In the genomic region with DNA sequence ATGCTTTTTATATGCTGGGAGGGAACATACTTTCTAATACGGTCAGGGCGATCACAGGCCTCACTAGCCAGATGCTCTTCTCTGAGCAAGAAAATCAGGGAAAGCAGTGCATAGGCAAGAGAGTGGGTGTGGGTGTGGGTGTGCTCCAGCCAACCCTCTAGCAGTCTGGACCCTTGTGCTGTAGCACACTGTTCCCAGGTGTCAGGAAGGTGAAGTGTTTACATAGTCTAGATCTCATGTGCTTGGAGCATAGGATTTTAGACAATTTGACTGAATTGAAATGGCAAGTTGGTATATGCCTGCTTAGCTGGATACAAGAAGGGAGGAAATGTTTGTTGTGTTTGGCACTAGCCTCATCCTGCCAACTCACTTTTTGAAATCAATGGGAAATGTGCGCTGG, we compare ENCODE assay signal across 30 mouse cellular contexts. TPM values are rescaled to one million over a fixed set of nuclear protein-coding genes. Genes with fewer than 3 reads are reported as not detected.
A peak's percentile ranks its signal among the peaks of the same experiment; 100 is the strongest.
DNase-seq lines count a peak whose midpoint lies in the region; ATAC-seq and TF ChIP-seq lines count a peak whose summit lies in the region.
"Had no signal": no experiment of that assay in that cellular context is flagged by ENCODE, and none has a peak within 500 bp of the region (broad histone marks: within the 10 kb centered on the region; RNA-seq: fewer than 3 reads in every experiment).

No protein-coding gene starts in this region.

- ATAC-seq in heart, embryonic 11.5 days (replicated peaks; ENCODE audit: insufficient number of reproducible peaks, low FRiP score, low TSS enrichment) = no peak
- no peak for ATAC-seq in heart, embryonic 16.5 days (replicated peaks; ENCODE audit: extremely low read depth, insufficient read depth, low FRiP score)
- ATAC-seq: CD4-positive, CD25-positive, alpha-beta regulatory T cell, adult 4 months; forebrain, embryonic 13.5 days; forebrain, embryonic 16.5 days; intestine, postnatal 0 days had no signal

- H3K27me3 ChIP-seq in heart, embryonic 11.5 days (ENCODE audit: control insufficient read depth, insufficient read depth, low read length) = no peaks in the 10 kb centered on the region
- H3K27me3 ChIP-seq in heart, embryonic 10.5 days (ENCODE audit: insufficient read depth, poor library complexity, severe bottlenecking) = no peaks in the 10 kb centered on the region
- no peaks in the 10 kb centered on the region for H3K27me3 ChIP-seq in heart, embryonic 16.5 days (ENCODE audit: control insufficient read depth, insufficient read depth, low read length)
- H3K27me3 ChIP-seq: embryonic facial prominence, embryonic 13.5 days; forebrain, embryonic 13.5 days; hindbrain, embryonic 12.5 days; hindbrain, embryonic 15.5 days had no signal

- no peak for TF ChIP-seq POLR2A in lung, adult 2 months (IDR thresholded peaks at IDR 0.05; ENCODE audit: borderline replicate concordance, extremely low read depth, low read depth, low read length)

- DNase-seq in heart, embryonic 10.5 days (ENCODE audit: low spot score) = no peak
- DNase-seq in heart, postnatal 4 days = no peak
- peak; percentile 1 for DNase-seq in lung, postnatal 25 days (ENCODE audit: low spot score)
- no peak for DNase-seq in lung, adult 2 months
- DNase-seq: adrenal gland, adult 2 months; adrenal gland, postnatal 14 days; cerebellum, adult 11 months; cerebellum, adult 2 months; cerebellum, adult 9-11 months; cerebellum, postnatal 25 days; gastrocnemius, postnatal 10 days; gastrocnemius, postnatal 36 days had no signal

- no peak overlapping the region for H3K4me2 ChIP-seq in heart, embryonic 11.5 days
- no peak overlapping the region for H3K4me2 ChIP-seq in heart, embryonic 16.5 days (ENCODE audit: low read depth, low read length)
- H3K4me2 ChIP-seq: embryonic facial prominence, embryonic 13.5 days; forebrain, embryonic 13.5 days; hindbrain, embryonic 12.5 days; hindbrain, embryonic 15.5 days had no signal

- TF ChIP-seq CTCF in lung, adult 2 months (IDR thresholded peaks at IDR 0.05; ENCODE audit: insufficient read depth, low read length) = no peak

- 0 out of 2 replicates have a peak overlapping the region, but pooled peaks have one; percentile 55 for H3K27ac ChIP-seq in heart, embryonic 11.5 days (ENCODE audit: low read depth, low read length)
- no peak overlapping the region for H3K27ac ChIP-seq in heart, embryonic 10.5 days
- peak overlapping the region; percentile 27; the same call in 1 of the 2 replicates for H3K27ac ChIP-seq in heart, embryonic 16.5 days (ENCODE audit: low read length)
- H3K27ac ChIP-seq: embryonic facial prominence, embryonic 13.5 days; forebrain, embryonic 10.5 days; forebrain, embryonic 13.5 days; hindbrain, embryonic 12.5 days; hindbrain, embryonic 15.5 days had no signal

- H3K4me3 ChIP-seq in heart, embryonic 11.5 days (ENCODE audit: low read depth, low read length) = no peak overlapping the region
- no peak overlapping the region for H3K4me3 ChIP-seq in heart, embryonic 10.5 days
- no peak overlapping the region for H3K4me3 ChIP-seq in heart, embryonic 16.5 days (ENCODE audit: low read length)
- H3K4me3 ChIP-seq in lung, adult 2 months (replicated peaks; ENCODE audit: extremely low read depth, low read depth, low read length) = no peak overlapping the region
- H3K4me3 ChIP-seq: embryonic facial prominence, embryonic 13.5 days; forebrain, embryonic 10.5 days; forebrain, embryonic 13.5 days; hindbrain, embryonic 12.5 days; hindbrain, embryonic 15.5 days had no signal

- 85% methylated on average over 3 of the region's 3 CpGs for WGBS in heart, embryonic 11.5 days (ENCODE audit: insufficient replicate concordance)
- 88% methylated on average over 3 of the region's 3 CpGs for WGBS in heart, embryonic 10.5 days
- WGBS in heart, embryonic 16.5 days = 77% methylated on average over 3 of the region's 3 CpGs
- WGBS in lung, adult 2 months = 67% methylated on average over 3 of the region's 3 CpGs

- H3K4me1 ChIP-seq in heart, embryonic 11.5 days (ENCODE audit: control insufficient read depth, insufficient read depth, low read length) = 0 out of 2 replicates have a peak, but pooled peaks cover 3% of the 10 kb centered on the region
- H3K4me1 ChIP-seq in heart, embryonic 10.5 days = peaks cover 5% of the 10 kb centered on the region
- peaks cover 7% of the 10 kb centered on the region for H3K4me1 ChIP-seq in heart, embryonic 16.5 days (ENCODE audit: control insufficient read depth, insufficient read depth, low read length)
- H3K4me1 ChIP-seq in lung, adult 2 months (ENCODE audit: control insufficient read depth, insufficient read depth, low read length) = peaks cover 9% of the 10 kb centered on the region

- H3K9ac ChIP-seq in heart, embryonic 11.5 days (ENCODE audit: low read depth, low read length) = no peak overlapping the region
- no peak overlapping the region for H3K9ac ChIP-seq in heart, embryonic 16.5 days (ENCODE audit: low read length)
- H3K9ac ChIP-seq: embryonic facial prominence, embryonic 13.5 days; forebrain, embryonic 13.5 days; hindbrain, embryonic 12.5 days; hindbrain, embryonic 15.5 days had no signal

- H3K36me3 ChIP-seq in heart, embryonic 11.5 days (ENCODE audit: control insufficient read depth, insufficient read depth, low read length) = peaks cover 11% of the 10 kb centered on the region; the same call in 1 of the 2 replicates
- peaks cover 55% of the 10 kb centered on the region for H3K36me3 ChIP-seq in heart, embryonic 10.5 days
- H3K36me3 ChIP-seq in heart, embryonic 16.5 days (ENCODE audit: control insufficient read depth, insufficient read depth) = peaks cover 31% of the 10 kb centered on the region

- H3K9me3 ChIP-seq in heart, embryonic 11.5 days (replicated peaks; ENCODE audit: control insufficient read depth, low read length) = no peaks in the 10 kb centered on the region
- no peaks in the 10 kb centered on the region for H3K9me3 ChIP-seq in heart, embryonic 10.5 days
- H3K9me3 ChIP-seq in heart, embryonic 16.5 days (replicated peaks; ENCODE audit: control insufficient read depth, low read length) = no peaks in the 10 kb centered on the region
- H3K9me3 ChIP-seq: embryonic facial prominence, embryonic 13.5 days; forebrain, embryonic 10.5 days; forebrain, embryonic 13.5 days; hindbrain, embryonic 12.5 days; hindbrain, embryonic 15.5 days had no signal

RNA-seq across cellular contexts. Expression of gene Snrpb2, which starts 3.1 kb away (rescaled TPM):
- polyA plus RNA-seq in heart, embryonic 11.5 days (2014; fragmentation: Nextera tagmentation; extraction: Ambion mirVana) = 63.8 and 65.1 TPM in 2 replicates
- 46.8 and 63.3 TPM in 2 replicates for polyA plus RNA-seq in heart, embryonic 10.5 days (2016; fragmentation: Nextera tagmentation; extraction: Ambion mirVana)
- polyA plus RNA-seq in heart, embryonic 16.5 days (2015; fragmentation: Nextera tagmentation; extraction: Ambion mirVana) = 28.4 and 35.5 TPM in 2 replicates
- 10 to 100 TPM; 34.9 to 36.4 TPM for total RNA-seq in heart, postnatal 4 days (2021)
- 2.2 and 4.1 TPM in 2 replicates for polyA plus RNA-seq in lung, adult 2 months (2012; rRNA removed)

RNA-seq across cellular contexts. Expression of gene Otor, which starts 12.4 kb away (rescaled TPM):
- 1.7 and 2.6 TPM in 2 replicates for polyA plus RNA-seq in heart, embryonic 11.5 days (2014; fragmentation: Nextera tagmentation; extraction: Ambion mirVana)
- polyA plus RNA-seq in heart, embryonic 10.5 days (2016; fragmentation: Nextera tagmentation; extraction: Ambion mirVana) = 0.20 and 0.51 TPM in 2 replicates
- polyA plus RNA-seq in heart, embryonic 16.5 days (2015; fragmentation: Nextera tagmentation; extraction: Ambion mirVana) = 0.30 TPM in 1 of 2 replicates, not detected in the other
- not detected for total RNA-seq in heart, postnatal 4 days (2021)
- not detected in 2 replicates for polyA plus RNA-seq in lung, adult 2 months (2012; rRNA removed)
- total RNA-seq: adrenal gland, adult 2 months; adrenal gland, postnatal 14 days; adrenal gland, postnatal 4 days; common myeloid progenitor, adult 5-6 weeks; gastrocnemius, adult 18-20 months; gastrocnemius, postnatal 10 days; gastrocnemius, postnatal 36 days; granulocyte monocyte progenitor cell, adult 5-6 weeks; heart, adult 8-10 months; hematopoietic stem cell, adult 5-6 weeks; MEL had no signal
- polyA plus RNA-seq: adrenal gland, adult 2 months; C2C12; CD4-positive, CD25-positive, alpha-beta regulatory T cell, adult 4 months; cerebellum, adult 2 months had no signal
